Mouse (Mus musculus) hindbrain, embryonic 11.5 days (tissue): Measurements from ENCODE around the gene Gas8. TPM values are rescaled to one million over a fixed set of nuclear protein-coding genes. Genes with fewer than 3 reads are reported as not detected.
"Not testable (repeated sequence)": the region's sequence is repeated elsewhere in the genome, so short reads cannot be mapped to it uniquely, and the experiment has no call there.

Experiments
- ATAC-seq: fragments of 200-750 bp; cut with Nextera tagmentation; 2 replicates; pipeline ENCODE4 v1.8.0; 2017; ENCODE audit warnings: mild to moderate bottlenecking, moderate TSS enrichment, moderate library complexity; ENCODE audit not compliant: low FRiP score
- DNase-seq: peaks from one replicate; pipeline ENCODE4 v3.0.0-alpha.2; 2015; ENCODE audit warnings: low spot score
- H3K27ac ChIP-seq: fragments of 300-500 bp; sonication (generic); 2 replicates; pipeline ENCODE4 v1.5.1; 2014; ENCODE audit warnings: mild to moderate bottlenecking, low read depth, low read length
- H3K27me3 ChIP-seq: fragments of 300-500 bp; sonication (generic); 2 replicates; pipeline ENCODE4 v1.6.1; 2014; ENCODE audit warnings: mild to moderate bottlenecking, low read length, moderate library complexity, mixed read lengths; ENCODE audit not compliant: control insufficient read depth, insufficient read depth
- H3K36me3 ChIP-seq: fragments of 300-500 bp; sonication (generic); 2 replicates; pipeline ENCODE4 v1.6.1; 2014; ENCODE audit warnings: mild to moderate bottlenecking, low read length, moderate library complexity, mixed read lengths; ENCODE audit not compliant: control insufficient read depth, insufficient read depth
- H3K4me1 ChIP-seq: fragments of 300-500 bp; sonication (generic); replicated peaks from 2 replicates; pipeline ENCODE4 v1.6.1; 2014; ENCODE audit warnings: low read length, mixed read lengths; ENCODE audit not compliant: control insufficient read depth, insufficient read depth
- H3K4me2 ChIP-seq: fragments of 300-500 bp; sonication (generic); replicated peaks from 2 replicates; pipeline ENCODE4 v1.6.1; 2014; ENCODE audit warnings: mild to moderate bottlenecking, low read depth, low read length
- H3K4me3 ChIP-seq: fragments of 300-500 bp; sonication (generic); 2 replicates; pipeline ENCODE4 v1.5.1; 2014; ENCODE audit warnings: low read depth, low read length
- H3K9ac ChIP-seq: fragments of 300-500 bp; sonication (generic); 2 replicates; pipeline ENCODE4 v1.6.1; 2014; ENCODE audit warnings: low read depth, low read length
- H3K9me3 ChIP-seq: fragments of 300-500 bp; sonication (generic); 2 replicates; pipeline ENCODE4 v1.6.1; 2016; ENCODE audit warnings: low read length; ENCODE audit not compliant: control insufficient read depth
- WGBS: fragments of 180-500 bp; shearing (Covaris S2); extraction: QIAGEN DNeasy Blood & Tissue Kit; methylation state at CpG from one replicate; pipeline ENCODE4 v1.1.7; 2014; 5-methylcytosine and 5-hydroxymethylcytosine counted together
- polyA plus RNA-seq: library from polyadenylated mRNA; unstranded; fragments of >200 nt; fragmentation: Nextera tagmentation; extraction: Ambion mirVana; gene quantifications from 2 replicates; pipeline ENCODE4 v1.2.1, GENCODE M21; 2014

The Gas8 gene
- polyA plus RNA-seq, 1 experiment from 2014 or later: 45.5 TPM

DNA sequence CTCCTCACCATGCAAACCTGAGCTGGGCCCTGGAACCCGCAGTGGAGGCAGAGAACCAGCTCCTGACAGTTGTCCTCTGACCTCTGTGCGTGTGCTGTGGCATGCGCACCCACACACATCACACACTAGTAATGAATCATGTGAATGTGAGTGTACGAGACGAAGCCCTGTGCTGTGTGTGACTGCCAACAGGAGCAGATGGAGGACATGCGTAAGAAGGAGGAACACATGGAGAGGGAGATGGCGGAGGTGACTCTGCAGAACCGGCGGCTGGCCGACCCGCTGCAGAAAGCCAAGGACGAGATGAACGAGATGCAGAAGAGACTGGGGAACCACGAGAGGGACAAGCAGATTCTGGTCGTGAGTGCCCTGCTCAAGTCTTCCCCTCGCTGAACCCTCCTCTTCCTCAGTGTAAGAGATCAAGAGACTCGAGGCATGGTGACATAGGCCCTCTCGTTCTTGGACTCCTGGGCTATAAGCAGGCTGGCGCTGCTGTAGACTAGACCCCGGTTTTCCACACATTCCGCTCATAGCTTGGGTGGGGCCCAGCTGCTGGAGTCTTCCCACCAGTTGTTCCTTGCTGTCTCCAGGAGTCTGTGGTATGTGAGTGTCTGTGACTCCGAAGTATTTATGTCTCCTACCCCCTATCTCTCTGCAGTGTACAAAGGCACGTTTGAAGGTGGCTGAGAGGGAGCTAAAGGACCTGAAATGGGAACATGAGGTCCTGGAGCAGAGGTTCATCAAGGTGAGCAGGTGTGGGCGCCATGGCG is 9.3 kb downstream of the Gas8 start:
- peaks cover 20% of the 10 kb centered on the region for H3K36me3 ChIP-seq
- no peaks in the 10 kb centered on the region for H3K4me1 ChIP-seq
- H3K27me3 ChIP-seq: no peaks in the 10 kb centered on the region

DNA sequence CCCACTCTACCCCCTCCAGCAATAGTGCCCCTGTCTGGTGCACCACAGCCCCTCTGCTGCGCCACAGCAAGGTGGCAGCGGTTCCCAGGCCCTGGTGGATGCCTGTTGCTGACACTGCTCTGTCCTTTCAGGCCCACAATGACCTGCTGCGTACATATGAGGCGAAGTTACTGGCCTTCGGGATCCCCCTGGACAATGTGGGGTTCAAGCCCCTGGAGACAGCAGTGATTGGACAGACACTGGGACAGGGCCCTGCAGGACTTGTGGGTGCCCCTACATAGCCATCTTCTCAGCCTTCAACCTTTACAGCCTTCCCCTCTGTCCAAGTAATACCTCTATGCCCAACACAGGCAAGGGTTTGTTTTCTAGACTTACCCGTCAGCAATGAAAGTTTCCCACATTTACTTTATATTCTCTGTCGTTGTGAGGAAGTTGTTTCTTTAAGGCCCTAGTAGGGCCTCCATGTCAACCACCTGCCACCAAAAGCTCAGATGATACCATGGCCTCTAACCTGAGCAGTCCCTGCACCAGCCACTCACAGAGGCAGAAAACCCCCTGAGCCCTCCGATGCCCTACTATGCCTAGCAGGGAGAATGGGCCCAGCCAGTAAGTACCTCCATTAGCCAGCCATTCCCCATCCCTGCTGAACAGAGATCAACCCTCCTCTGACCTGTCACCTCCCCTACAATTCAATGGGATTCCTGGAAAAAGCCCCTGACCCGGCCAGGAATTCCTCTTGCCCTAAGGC is 17.8 kb downstream of the Gas8 start:
- Histone ChIP-seq H3K27me3 (peaks cover 3% of the 10 kb centered on the region; the same call in 1 of the 2 replicates), H3K27ac (no peak overlapping the region), H3K36me3 (peaks cover 3% of the 10 kb centered on the region), H3K4me1 (no peaks in the 10 kb centered on the region), H3K9ac (no peak overlapping the region), H3K9me3 (no peaks in the 10 kb centered on the region), H3K4me2 (no peak overlapping the region), H3K4me3 (no peak overlapping the region)
- WGBS: 91% methylated on average over 9 of the region's 9 CpGs
- DNase-seq (no peak), ATAC-seq (no peak)

More for the DNA sequence above, 9.3 kb downstream of the Gas8 start:
- no peaks in the 10 kb centered on the region for H3K9me3 ChIP-seq
- H3K27ac ChIP-seq: no peak overlapping the region
- DNase-seq (no peak), ATAC-seq (no peak)
- H3K4me3 ChIP-seq: no peak overlapping the region
- H3K4me2 ChIP-seq: no peak overlapping the region
- 93% methylated on average over 25 of the region's 25 CpGs for WGBS
- H3K9ac ChIP-seq: no peak overlapping the region

DNA sequence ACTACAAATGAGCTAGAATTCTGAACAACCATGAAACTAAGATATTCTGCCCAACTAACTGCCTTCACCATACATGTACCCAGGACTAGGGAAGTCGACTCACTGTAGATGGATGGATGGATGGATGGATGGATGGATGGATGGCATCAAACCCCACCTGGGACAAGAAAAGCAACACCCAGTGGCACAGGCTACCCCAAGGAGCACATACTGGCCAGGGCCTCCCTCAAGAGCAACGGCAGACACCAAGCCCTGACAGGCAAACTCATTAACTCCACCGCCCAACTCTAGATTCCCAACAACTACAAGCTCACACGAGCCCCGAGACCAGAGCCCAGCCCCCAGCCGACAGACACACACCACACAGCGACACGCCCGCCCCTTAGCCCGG is 18.4 kb downstream of the Gas8 start:
- DNase-seq (peak; percentile 11), ATAC-seq (no peak)
- Histone ChIP-seq H3K9ac (no peak overlapping the region), H3K27me3 (peaks cover 3% of the 10 kb centered on the region; the same call in 1 of the 2 replicates), H3K36me3 (peaks cover 3% of the 10 kb centered on the region), H3K27ac (no peak overlapping the region), H3K4me2 (no peak overlapping the region), H3K9me3 (no peaks in the 10 kb centered on the region), H3K4me3 (no peak overlapping the region), H3K4me1 (no peaks in the 10 kb centered on the region)
- WGBS: 21% methylated on average over 8 of the region's 10 CpGs

DNA sequence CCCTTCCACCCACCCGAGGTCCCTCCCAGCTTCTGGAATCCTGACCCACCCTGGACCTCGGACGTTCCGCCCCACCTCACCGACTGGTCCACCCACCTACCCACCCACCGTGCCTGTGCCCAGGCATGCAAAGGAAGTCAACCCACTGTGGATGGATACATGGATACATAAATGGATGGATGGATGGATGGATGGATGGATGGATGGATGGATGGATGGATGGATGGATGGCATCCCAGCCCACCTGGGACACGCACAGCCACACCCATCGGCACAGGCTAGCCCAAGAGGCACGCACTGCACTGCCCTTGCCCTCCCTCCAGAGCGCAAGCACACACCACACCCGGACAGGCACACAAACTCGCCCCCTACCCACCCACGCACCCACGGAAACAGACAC is 19.0 kb downstream of the Gas8 start:
- H3K9ac ChIP-seq, H3K4me2 ChIP-seq, H3K27ac ChIP-seq, H3K4me3 ChIP-seq, H3K4me1 ChIP-seq, H3K27me3 ChIP-seq, H3K36me3 ChIP-seq, ATAC-seq, H3K9me3 ChIP-seq, DNase-seq: not testable (repeated sequence)
- whole genome bisulfite sequencing: 85% methylated on average over 4 of the region's 14 CpGs

DNA sequence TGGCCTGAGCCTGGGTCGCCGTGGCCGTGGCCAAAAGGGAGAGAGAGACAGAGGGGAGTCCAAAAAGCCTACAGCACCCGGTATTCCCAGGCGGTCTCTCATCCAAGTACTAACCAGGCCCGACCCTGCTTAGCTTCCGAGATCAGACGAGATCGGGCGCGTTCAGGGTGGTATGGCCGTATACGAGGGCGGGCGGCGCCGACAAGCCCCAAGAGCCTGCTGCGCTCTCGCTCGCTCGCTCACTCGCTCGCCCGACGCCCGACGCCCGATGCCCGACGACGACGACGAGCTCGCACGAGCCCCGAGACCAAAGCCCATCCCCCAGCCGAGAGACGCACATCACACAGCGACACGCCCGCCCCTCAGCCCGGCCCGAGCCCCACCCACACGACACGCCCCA is 45.6 kb downstream of the Gas8 start:
- WGBS: no CpG with 5 or more reads among the region's 45 CpGs
- not testable (repeated sequence) for H3K4me2 ChIP-seq, H3K4me1 ChIP-seq, ATAC-seq, H3K36me3 ChIP-seq, DNase-seq, H3K27ac ChIP-seq, H3K9me3 ChIP-seq, H3K27me3 ChIP-seq, H3K9ac ChIP-seq, H3K4me3 ChIP-seq

DNA sequence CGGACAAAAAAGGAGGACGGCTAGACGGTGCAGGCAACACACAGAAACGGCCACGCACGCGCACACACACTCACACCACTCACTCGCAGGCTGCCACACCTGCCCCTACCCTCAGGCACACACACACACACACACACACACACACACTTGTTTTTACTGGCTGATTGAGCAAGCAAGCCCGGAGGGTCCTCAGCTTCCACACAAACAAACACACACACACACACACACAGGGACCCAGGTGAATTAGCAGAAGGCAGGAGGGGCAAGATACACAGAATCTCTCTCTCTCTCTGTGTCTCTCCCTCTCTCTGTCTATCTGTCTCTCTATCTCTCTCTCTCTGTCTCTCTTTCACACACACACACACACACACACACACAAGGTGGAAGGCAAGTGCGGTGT is 56.8 kb downstream of the Gas8 start:
- ATAC-seq, DNase-seq, H3K4me1 ChIP-seq, H3K4me2 ChIP-seq, H3K9me3 ChIP-seq, H3K27ac ChIP-seq, H3K9ac ChIP-seq, H3K27me3 ChIP-seq, H3K4me3 ChIP-seq, H3K36me3 ChIP-seq: not testable (repeated sequence)
- WGBS: 86% methylated on average over 1 of the region's 10 CpGs

Other genes with a start within 250 kb of the Gas8 start
- 26.9 and 35.4 TPM in 2 replicates for gene Fanca, start 200.3 kb upstream of the Gas8 start, polyA plus RNA-seq
- gene Spire2, start 186.1 kb upstream of the Gas8 start, polyA plus RNA-seq: 13.1 and 13.2 TPM in 2 replicates
- gene Tcf25, start 145.1 kb upstream of the Gas8 start, polyA plus RNA-seq: 179 and 181 TPM in 2 replicates
- 0.11 and 0.49 TPM in 2 replicates for gene Mc1r, start 111.7 kb upstream of the Gas8 start, polyA plus RNA-seq
- 950 and 1,011 TPM in 2 replicates for gene Tubb3, start 107.4 kb upstream of the Gas8 start, polyA plus RNA-seq
- 32.5 and 32.7 TPM in 2 replicates for gene Def8, start 95.3 kb upstream of the Gas8 start, polyA plus RNA-seq
- 30.7 and 32.3 TPM in 2 replicates for gene Afg3l1, start 40.9 kb upstream of the Gas8 start, polyA plus RNA-seq
- gene Dbndd1, start 3.4 kb upstream of the Gas8 start, polyA plus RNA-seq: 40.7 and 42.1 TPM in 2 replicates
- 11.3 and 12.4 TPM in 2 replicates for gene Rhou, start 135.1 kb downstream of the Gas8 start, polyA plus RNA-seq